Mouse (Mus musculus) spleen, postnatal 10 days (tissue): ENCODE measurements around the gene Robo2.
"Not testable (repeated sequence)": the region's sequence is repeated elsewhere in the genome, so short reads cannot be mapped to it uniquely, and the experiment has no call there.

ENCODE experiments used
- DNase-seq, 2 experiments: peaks; one replicate each; pipeline ENCODE4 v3.0.0; 2021 to 2022; ENCODE audit warnings: low spot score in 2 of 2

Robo2 gene

DNA sequence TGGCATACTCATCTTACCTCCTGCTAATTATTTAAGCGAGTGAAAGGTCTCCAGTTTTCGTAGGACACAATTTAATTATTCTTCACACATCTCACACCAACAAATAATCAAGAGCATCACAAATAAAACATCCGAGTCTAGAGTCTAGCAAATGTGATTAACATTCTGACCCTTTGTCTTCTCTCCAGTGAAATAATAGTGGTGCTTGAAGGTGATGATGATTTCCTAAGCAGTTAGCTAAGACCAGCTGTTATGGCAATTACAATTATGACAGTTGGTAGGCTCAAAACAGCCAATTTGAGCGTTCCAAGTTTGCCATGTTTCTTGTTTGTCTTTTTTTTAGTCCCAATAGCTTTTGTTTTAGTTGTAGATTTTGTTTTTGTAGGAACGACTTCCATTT, 210.9 kb downstream of the Robo2 start:
- DNase-seq: no peak

DNA sequence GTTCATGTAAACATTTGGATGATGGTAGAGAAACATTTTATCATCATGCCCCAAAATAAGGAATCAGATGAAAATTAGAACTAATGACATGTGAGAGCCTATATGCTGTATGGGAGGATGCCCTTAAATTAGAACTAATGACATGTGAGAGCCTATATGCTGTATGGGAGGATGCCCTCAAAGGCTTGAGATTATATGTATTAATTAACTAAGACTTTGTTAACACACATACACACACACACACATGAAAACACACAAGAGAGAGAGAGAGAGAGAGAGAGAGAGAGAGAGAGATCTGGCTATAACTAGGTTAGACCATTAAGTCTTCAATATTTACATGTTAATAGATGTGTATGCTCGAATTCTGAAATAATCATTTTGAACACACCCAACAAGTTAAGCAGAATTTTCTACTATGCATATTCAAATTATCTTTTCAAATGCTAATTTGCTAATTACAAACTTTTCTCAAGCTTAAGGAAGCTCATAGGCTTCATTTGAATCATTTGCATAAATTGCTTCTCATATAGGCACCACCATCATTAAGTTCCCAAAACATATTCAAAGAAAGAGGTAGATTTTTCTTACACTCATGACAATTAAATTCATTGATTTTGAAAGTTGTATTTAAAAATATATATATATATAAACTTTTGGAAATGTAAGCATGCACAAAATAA, 211.5 kb downstream of the Robo2 start:
- DNase-seq: no peak

DNA sequence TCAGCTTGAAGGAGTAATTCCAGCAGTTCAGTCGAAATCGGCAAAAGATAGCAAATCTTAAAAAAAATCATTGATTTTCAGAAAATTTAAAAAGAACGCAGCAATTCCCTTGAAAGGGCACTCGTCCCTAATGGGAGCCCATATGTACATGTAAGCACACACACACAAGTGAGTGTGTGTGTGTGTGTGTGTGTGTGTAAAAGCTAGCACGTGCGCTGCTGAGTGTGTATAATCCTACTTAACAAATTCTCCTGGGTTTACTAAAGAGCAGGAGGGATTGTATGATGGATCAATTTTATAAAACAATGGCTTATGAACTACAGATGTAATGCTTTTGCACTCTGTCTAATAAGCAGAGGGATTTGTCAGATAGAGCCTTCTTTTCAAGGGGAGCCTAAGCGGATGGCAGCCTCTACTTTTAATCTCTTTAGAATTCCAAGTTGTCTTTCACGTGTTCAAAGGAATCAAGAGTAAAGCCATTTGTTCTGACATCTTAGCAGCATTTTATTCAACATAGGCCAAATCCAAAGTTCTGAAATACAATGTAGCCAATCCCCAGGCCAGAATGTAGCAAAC, 218.6 kb downstream of the Robo2 start:
- no peak for DNase-seq

DNA sequence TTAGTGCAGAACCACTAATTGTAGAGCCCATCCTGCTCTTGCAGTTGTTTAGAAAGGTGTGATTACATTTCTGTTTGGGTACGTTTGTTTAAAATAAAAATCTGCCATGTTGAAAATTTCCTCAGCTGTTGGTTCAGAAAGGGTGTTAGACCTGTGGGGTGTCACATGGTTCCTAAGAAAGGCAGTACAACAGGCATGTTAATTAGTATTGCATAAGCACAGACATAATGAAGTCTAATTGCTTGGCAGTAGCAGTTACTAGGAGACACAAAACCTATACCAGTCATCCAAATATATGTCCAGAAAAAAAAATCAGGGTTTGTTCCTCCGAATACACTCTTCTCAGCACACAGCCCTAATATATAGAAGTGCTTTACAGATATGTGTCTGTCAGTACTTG, 220.0 kb downstream of the Robo2 start:
- DNase-seq: no peak

DNA sequence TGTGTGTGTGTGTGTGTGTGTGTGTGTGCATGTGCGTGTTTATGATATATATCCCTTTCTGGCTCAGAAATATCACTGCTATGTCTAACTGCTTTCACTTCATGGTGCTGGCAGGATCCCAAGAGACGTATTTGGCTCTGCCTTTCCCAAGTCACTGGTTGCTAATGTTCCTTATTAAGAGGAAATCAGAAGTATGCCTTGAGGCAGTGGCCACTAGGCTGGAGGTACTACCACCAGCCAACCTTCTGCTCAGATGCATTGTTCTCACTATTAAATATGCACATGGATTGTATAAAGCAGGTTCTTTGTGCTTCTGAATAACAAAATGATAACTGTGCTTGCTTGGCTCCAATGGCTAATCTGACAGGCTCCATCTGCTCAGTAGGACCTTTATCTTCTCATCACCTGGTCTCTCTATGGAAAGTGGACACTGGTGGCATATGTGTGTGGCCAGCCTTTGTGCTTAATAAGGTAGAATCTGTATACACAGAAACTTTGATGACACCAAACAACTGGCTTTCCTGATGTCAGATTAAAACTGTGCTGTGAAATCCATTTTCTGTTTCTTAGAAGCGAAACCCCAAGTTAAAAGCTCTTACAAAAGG, 229.0 kb downstream of the Robo2 start:
- DNase-seq: no peak

DNA sequence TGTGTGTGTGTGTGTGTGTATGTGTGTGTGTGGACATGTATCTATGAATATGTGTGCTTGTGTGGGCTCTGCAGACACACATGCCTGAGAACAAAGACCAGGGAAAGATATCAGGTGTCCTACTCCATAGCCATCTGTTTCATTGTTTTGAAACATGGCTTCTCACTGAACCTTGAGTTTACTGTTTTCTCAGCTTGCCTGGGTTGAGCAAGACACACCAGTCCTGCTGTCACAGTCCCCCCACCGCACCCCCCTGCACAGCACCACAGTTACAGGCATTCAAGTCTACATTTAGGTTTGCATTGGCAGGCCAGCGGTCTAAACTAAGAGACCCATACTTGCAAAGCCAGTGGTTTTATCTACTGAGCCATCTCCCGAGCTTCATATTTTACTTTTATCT, 239.0 kb downstream of the Robo2 start:
- no peak for DNase-seq

DNA sequence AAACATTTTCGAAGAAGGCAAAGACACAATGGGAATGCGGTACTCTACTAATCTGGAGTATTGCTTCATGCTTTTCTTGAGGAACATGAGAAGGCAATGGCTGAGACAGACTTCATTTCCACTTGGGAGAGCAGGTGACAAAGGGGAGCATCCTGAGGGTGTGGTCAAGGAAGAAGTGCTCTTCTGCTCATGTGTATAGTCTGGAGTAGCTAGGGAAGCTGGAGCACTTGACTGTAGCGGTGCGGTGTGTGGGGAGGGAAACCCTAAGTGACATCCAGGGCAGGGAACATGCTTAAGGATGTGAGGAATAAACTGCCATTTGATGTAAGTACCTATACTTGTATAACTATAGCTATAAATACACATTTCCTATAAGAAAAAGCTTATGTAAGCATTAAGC, 242.0 kb downstream of the Robo2 start:
- DNase-seq: no peak

DNA sequence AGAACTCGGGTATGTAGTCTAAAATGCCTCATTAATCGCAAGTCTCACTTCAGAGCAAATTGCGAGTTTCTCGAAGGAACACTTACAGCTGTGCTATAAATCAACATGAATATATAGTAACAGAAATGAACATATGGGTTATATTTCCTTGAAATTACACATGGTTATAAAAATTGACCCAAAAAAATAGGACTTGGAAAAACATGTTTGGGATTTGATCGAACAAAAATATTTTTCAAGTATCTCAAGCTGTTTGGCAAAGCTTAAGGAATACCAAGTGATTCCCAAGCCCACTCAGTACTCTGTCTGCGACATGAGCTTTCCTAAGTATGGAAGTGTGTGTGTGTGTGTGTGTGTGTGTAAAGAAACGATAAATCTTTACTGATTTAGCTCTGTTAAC, 242.5 kb downstream of the Robo2 start:
- DNase-seq: no peak

DNA sequence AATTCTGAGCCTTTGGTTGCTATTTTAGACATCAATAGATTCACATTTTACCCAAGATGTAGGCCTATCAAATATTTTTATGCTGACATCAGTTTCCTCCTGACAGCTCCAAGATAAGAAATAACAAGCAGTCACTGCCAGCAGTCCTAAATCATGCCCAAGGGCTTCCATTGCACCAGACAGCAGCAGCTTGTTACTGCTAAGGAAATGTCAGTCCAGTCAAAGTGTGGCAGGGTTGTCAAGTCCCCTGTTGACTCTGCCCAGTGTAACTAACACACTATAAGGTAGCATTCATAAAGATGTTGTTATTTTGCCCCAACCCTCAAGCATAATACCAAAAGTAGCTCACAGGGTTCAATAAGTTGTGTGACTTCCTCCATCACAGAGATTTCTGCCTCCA, 243.8 kb downstream of the Robo2 start:
- DNase-seq: no peak

DNA sequence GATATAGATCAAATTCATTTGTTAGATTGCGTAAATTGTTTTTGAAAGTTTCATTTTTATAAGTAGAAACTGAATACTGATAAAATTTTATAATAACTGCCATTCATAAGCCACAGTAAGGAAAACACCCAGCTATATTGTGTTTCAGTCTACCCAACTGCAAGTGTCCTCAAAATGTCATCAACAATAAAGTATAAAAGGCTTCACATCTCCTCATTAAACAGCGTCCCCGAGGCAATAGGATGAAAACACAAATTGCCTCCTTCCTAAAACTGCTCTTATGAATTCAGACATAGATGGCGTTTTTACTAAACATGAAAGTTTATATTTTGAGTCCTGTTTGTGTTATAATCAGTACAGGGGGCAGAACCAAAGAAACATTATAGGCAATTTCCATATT, 249.6 kb downstream of the Robo2 start:
- DNase-seq: no peak

DNA sequence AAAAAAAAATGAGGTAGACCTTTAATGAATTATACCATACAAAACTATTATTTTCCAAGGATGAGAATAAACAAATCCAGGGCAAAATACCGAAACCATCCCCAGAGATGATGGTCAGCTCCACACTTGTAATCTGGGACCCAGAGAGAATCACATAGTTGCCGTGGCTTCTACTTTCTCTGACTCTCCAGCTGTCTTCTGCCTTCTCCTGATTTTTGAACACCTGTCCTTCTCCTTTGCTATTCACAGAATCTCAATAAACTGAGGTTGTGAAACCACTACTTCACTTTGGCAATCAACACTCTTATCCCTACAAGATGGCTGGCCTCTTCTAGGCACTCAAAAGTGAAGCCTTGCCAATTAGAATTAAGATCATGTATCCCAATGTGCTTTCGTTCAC, 252.4 kb downstream of the Robo2 start:
- no peak for DNase-seq

DNA sequence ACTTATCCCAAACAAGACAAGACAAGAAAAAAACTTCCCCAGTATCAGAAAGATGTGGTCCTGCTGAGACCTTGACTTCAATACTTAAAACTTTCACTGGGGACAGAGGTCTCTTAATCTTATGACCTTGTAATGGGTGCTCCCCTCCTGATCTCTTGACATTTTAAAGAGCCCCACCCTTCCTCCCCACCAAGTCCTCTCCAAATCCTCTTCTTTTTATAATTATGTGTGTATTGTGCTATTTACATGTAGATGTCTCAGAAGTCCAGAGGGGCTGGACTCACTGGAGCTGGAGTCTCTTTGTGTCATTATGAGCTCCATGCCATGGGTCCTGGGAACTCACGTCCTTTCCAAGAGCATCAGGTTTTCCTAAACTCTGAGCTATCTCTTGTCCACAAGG, 275.4 kb downstream of the Robo2 start:
- DNase-seq: no peak

DNA sequence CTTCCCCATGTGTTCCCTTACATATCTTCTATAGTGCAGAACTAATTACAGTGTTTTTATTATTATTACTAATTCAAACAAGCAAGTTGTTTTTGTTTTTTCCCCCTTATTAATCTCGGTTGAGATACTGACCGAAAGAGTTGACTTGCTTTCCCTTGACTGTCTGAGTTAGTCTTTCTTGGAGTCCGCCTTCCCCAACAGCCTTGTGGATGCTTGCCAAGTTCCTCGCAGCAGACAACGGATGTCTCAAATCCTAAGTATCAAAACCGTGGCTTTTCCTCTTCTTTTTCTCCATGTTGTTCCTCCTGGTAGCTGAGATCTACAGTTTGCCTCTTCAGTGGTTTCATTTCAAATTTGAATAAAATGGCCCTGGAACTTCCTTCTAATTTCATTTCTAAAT, 278.8 kb downstream of the Robo2 start:
- no peak for DNase-seq

DNA sequence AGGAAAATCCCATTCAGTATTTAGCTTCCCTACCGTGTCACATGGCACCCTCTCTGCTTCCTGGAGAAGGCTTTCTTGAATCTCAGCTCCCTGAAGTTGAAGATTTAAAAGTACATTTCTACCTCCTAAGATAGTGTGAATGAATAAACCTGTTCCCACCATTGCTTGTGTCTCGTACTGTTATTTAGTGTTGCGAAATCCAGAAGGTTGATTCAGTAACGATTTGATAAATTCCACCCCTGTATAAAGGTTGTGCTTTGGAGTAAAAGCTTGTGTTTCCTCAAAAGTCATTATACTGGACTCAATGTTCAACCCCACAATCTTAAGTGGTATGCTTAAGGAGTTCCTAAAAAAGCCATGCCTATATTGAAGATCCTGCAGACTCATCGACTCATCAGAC, 280.3 kb downstream of the Robo2 start:
- no peak for DNase-seq

DNA sequence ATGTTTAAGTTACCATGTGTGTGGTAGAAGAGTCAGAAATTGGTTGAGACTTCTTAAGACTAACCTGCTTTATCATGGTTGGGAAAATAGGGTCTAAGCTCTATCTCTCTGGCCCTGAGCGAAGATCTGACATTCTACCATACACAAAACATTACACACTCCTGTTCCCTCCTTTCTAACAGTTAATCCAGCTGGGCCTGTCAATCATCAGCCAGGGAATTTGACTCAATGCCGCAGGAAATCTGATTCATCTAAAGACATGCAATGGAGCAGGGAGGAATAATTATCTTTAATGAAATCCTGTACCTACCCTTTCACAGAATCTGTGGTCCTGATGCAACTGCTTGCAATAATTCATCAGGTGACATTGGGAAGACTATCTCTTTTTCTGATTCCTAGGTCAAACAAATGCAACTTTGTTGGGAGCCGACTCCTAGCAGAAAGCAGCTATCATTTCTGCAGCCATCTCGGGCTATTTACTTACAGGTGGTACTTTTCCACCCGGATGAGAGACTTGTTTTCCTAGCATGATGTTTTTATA, 283.1 kb downstream of the Robo2 start:
- DNase-seq: no peak

DNA sequence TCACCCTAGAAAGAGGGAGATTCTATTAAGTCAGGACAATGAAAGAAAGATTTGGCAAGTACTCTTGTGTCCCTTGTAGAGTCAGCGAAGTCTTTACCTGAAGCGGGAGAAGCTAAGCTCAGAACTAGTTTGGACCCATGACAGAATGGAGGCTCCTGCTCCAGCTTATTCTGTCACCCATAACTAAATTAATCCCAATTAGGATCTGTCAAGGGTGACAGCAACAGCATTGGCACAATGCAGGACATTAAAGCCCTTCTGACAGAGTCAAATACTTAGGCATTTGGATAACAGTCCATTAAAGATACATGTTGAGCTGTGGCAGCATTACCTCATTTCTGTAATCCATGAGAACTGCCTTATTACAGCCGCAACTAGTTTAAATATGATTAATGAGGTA, 298.5 kb downstream of the Robo2 start:
- DNase-seq: no peak

DNA sequence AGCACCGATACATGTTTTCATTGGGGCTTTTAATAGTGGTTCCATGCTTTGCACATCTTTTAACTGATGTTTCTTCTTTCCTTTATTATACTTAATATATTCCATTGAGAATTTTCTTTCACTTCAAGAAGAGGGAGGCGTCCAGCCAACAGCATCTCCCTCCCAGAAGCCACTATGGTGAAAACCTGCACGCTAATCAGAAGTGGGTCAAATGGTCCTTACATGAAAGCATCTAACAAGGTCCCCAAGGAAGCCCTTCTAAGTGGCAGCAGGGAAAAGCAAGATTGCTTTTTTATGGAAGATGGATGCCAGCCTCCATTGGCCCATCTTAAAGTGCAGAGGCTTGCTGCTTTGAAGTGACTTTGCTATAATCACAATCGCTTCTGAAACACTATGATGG, 300.5 kb downstream of the Robo2 start:
- DNase-seq: no peak

DNA sequence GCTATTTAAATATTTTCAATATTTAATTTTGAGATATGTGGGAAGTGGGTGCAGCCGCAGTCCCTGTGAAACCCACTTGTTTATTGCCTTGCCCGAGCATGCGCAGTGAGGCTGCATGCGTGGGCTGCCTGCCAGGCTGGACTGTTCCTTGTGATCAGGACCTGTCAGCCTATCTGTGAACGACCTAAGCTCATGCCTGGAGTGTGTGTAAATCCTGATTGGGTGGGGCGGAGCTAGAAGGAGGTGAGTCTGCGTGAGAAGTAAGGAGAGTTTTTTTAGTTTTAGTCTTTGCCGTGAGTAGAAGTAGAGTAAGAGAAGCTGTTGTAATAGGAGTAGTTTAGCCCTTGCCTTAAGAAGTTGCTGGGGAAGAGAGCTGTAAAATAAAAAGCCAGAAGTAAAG, 307.2 kb downstream of the Robo2 start:
- DNase-seq: not testable (repeated sequence)

DNA sequence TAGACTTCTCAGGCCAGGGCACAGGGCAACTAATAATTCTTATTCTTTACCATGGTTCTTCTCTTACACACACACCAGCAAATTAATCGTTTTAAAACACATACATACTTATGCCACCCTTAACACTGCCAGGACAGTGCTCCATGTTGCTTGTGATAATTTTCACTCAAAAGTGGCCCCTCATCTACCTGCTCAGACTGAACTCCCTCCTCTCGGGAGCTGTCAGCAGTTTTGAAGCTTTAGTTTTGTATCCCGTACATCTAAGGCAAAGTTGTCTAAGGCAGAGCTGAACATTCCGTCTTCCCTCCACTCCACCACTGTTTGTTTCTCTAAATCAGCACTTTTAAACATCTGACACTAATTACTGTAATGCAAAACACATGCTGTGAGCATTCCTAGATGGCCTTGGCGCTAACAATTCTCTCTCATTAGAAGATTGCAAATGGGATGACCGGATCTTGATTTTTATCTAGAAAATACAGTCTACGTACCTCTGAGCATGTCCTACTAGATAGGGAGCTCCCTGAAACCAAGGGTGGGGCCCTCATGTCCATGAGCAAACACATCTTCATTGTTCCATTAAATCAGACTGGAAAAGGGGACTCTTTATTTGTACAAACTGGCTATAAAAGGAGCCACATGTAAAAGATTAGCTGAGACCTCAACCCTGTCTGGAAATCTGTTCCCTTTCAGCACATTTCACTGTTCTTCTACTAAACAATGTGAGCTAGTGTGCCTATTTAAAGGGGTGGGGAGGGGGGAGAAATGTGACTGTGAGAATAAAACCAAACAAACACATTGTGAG, 318.4 kb downstream of the Robo2 start:
- DNase-seq: no peak

DNA sequence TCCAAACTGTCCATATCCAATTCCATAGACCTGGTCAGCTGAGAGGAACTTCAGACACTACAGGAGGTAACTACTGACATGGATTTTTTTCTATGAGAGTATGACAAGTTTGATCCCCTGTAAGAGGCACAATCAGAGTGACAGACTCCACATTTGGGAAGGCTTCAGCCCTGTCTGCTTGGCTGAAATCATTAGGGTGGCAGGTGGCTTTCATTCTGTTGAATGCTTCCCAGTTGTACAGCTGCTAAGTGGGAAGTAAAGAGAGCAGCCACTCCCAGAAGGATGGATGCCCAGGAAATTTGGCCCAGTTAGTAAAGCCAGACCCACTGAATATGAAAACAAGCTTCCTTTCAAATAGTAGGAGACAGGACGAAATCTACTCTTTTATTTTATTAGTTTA, 321.7 kb downstream of the Robo2 start:
- no peak for DNase-seq

DNA sequence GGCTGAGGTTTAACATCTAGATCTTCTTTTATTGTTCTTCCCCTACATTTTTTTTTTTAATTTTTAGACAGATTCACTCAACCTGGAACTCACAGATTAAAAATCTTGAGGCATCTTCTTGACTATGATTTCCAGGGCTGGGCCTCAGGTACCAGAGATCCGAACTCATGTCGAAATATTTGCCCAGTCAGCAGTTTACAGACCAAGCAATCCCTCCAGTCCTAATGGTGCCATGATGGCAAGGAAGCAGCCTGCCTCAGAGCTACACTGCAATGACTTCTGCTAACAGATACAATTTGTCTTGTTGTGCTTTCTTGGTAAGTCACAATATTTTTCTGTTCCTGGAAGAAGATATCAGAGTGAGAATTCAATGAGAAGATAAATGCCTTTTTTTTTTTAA, 327.4 kb downstream of the Robo2 start:
- DNase-seq: no peak

DNA sequence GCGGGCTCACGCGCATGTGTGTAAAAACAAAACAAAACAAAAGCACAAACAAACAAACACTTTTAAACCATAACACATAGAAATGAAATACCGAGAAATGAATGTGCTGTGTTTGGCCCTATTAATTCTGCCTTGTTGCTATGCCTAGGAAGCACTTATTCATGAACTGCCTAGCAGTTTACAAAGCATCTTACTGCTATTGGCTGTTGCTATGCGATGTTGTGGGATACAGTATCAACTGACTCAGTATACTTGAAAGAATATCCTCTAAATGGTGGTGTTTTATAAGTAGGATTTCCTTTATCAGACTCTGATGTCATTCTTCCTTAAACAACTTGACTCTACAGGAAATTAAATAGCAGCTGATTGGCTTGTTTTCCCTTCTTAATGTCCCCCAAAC, 339.0 kb downstream of the Robo2 start:
- DNase-seq: no peak

DNA sequence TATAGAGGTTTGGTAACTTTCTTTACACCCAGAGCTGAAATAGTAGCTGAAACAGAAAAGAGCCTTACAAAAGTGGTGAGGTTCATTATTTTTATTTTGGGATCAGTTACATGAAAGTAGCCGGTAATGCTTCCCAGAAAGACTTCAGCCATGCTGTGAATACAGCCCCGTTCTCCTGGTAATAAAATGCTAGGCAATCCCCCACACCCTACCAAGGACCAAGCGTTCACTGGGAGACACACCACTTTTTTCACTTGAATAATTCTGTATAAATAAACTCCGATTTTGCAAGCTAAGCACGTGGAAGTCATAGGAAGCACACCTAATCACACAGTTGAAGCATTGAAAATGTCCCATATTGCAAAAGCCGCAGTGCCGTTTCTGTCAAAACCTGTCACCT, 341.0 kb downstream of the Robo2 start:
- DNase-seq: no peak
